Mouse (Mus musculus): ENCODE results near the gene Pcsk2.

Gene Pcsk2

GRCm38 (mm10) chr2:143646001-143646400 is 100.0 kb downstream of the Pcsk2 start:
- DNase-seq = peak in 1 of 2 experiments; percentile 39

- DNase-seq = no peak
Measured at GRCm38 (mm10) chr2:143654621-143655020, 108.7 kb downstream of the Pcsk2 start.

DNA sequence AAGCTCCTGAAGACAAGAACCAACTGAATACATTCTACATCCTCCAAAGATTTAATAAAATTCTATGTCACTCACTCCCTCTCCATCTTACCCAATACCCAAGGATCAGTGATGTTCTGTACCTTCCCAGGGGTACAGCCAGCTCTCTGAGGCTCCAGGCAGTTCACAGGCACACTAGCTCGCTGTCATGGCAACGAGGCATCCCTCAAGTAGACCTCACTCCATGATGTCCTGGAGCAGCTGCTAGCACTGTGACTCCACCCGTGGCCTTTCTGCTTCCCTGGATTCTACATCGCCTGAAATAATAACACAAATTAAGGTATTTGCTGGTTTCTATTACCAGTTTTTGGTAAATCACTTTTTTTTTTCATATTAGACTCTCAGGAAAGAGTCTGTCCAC is 111.0 kb downstream of the Pcsk2 start:
- peak in 1 of 2 experiments; percentile 22 for DNase-seq

DNA sequence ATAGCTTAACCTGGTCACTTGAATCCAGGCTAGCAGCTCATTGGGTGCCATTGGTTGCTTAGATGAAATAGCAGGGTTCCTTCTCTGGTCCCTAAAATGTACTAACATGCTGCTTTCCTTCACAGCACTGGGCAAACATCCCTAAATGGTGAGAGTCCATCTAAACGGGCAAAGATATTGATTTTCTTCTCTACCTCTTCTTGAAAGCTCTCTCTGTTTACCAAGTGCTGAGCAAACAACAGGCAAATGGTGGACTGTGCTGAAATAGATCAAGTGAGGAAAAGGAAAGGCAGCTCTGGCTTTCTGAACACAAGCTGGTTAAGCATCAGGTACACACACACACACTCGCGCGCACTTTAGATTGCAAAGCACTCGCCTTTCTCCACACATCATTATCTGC is 120.8 kb downstream of the Pcsk2 start:
- no peak for DNase-seq

- no peak for DNase-seq
Measured at GRCm38 (mm10) chr2:143677869-143678268, 131.9 kb downstream of the Pcsk2 start.

GRCm38 (mm10) chr2:143679513-143679912 is 133.6 kb downstream of the Pcsk2 start:
- no peak for DNase-seq

GRCm38 (mm10) chr2:143681873-143682555 is 136.1 kb downstream of the Pcsk2 start:
- peak in 1 of 2 experiments; percentile 33 for DNase-seq

- DNase-seq = no peak
Measured at GRCm38 (mm10) chr2:143683513-143683912, 137.6 kb downstream of the Pcsk2 start.

GRCm38 (mm10) chr2:143691244-143691643 is 145.3 kb downstream of the Pcsk2 start:
- no peak for DNase-seq

- no peak for DNase-seq
Measured at GRCm38 (mm10) chr2:143696026-143696557, 150.1 kb downstream of the Pcsk2 start.

- DNase-seq = no peak
Measured at GRCm38 (mm10) chr2:143696704-143697103, 150.7 kb downstream of the Pcsk2 start.

DNA sequence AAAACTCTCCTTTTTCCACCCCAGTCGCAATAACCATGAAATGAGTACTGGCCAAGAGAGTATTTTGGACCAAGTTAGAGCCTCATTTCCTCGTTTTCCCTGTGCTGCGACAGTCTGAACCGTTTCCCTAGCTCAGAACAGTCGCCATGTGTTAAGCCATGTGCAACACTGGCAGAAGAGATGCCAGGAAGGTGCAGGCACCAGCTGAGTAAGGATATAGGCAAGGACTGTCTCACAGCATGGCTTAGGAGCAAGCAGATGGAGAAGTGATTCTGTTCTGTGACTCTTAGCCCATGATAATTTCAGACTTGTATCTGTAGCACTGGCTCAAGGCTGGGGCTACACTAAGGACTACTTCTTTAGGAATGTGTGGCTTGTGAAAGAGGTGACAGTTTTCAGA is 155.2 kb downstream of the Pcsk2 start:
- DNase-seq = peak; percentile 71 to 72

- DNase-seq = no peak
Measured at GRCm38 (mm10) chr2:143702931-143703344, 157.0 kb downstream of the Pcsk2 start.

GRCm38 (mm10) chr2:143708205-143708604 is 162.2 kb downstream of the Pcsk2 start:
- DNase-seq = peak; percentile 39 to 47

DNA sequence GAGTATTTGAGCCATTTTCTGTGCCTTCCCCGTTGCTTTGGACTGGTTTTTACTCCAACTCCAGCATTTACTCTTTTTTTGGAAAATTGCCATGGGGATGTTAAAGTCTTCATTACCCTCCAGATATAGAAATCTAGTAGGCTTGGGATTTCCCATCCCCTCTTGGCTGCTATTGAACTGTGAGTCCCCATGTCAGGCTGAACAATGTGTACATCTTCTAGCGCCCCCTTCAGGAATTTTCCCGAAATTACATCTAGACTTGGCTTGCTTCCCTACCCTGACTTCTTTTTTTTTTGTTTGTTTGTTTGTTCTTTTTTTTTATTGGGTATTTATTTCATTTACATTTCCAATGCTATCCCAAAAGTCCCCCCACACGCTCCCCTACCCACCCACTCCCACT is 163.3 kb downstream of the Pcsk2 start:
- DNase-seq = no peak

DNA sequence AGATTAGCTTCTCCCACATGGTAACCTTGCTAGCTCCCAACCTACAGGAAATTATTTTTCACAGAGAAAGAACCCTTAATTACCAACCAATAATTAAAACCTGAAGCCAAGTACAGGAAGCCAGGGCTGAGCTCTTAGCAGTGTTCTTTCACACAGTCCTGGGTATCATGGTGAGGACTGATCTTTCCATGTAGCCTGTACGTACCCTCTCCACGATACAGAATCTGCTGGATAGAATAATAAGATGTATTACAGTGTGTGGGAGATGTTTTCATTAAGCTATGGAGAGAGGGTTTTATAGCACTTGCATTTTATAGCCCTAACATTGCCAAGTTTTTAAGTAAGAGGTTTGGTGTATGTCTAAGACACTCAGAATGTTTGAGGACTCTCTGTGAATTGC is 164.0 kb downstream of the Pcsk2 start:
- DNase-seq = no peak

DNA sequence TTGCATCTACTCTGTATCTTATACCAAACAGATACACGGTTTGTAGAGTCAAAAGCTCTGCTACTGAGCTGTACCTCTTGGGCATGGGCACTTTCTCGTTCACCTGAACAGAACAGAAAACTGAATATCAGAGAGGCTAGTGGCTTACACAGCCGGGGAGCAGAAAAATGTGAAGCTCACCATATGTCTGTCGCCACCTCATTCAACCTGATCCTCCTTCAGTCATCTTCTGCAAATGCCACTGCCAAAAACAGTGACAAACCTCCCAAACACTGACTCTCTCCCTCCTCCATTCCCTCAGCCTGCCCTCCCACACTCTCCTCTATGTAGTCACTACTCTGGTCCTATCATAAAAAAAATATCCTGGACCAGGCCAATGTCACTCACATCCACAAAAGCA is 165.9 kb downstream of the Pcsk2 start:
- DNase-seq = peak; percentile 32 to 54

DNA sequence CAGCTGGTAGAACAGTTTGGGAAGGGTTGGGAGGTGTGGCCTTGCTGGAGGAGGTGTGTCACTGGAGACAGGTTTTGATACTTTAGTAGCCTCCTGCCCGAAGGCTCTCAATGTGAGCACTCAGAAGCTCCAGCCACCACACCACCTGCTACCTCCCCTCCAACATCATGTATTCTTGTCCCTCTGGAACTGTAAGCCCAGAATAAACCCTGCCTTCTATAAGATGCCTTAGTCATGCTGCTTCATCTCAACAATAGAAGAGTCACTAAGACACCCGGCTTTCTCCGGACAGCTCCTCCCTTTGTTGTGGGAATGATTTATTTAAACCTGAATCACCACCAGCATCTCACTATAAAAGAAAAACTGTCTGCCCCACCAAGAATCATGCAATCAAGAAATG is 166.9 kb downstream of the Pcsk2 start:
- no peak for DNase-seq

GRCm38 (mm10) chr2:143713902-143714301 is 167.9 kb downstream of the Pcsk2 start:
- no peak for DNase-seq

GRCm38 (mm10) chr2:143715110-143715509 is 169.2 kb downstream of the Pcsk2 start:
- DNase-seq = no peak

DNA sequence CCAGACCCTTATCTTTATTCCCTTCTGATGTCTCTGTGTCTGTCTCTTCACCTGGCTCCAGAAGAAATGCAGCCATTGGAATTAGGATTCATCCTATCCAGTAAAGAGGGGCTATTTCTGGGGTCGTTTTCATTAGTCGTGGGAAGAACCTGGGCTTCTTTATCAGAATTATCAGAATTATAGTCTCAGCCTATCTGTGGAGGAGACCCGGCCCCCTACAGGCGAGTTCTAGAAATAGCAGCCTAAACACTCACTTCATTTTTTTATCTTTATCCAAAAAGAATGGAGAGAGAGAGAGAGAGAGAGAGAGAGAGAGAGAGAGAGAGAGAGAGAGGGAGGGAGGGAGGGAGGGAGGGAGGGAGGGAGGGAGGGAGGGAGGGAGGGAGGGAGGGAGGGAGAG is 177.3 kb downstream of the Pcsk2 start:
- peak in 1 of 2 experiments; percentile 30 for DNase-seq

DNA sequence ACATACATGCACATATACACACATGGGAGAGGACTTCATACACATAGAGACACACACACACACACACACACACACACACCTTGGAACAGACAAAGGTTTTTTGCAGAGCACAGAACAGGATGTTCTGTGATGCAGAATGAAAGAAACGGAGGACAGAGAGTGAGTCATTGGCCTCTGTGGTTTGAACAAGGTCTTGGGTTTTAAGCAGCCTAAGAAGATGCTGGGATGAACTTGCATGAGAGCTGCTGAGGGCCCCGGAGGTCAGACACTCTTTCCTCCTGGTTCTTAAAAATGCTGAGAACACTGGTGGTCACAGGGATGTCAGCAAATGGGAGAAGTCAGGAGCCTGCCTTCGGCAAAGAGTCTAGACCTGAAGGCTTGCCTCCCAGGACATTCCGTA is 178.1 kb downstream of the Pcsk2 start:
- no peak for DNase-seq

- no peak for DNase-seq
Measured at GRCm38 (mm10) chr2:143724720-143725119, 178.8 kb downstream of the Pcsk2 start.

- peak; percentile 57 to 62 for DNase-seq
Measured at GRCm38 (mm10) chr2:143732501-143732900, 186.5 kb downstream of the Pcsk2 start.

- no peak for DNase-seq
Measured at GRCm38 (mm10) chr2:143735442-143735841, 189.5 kb downstream of the Pcsk2 start.
